In the genomic region with DNA sequence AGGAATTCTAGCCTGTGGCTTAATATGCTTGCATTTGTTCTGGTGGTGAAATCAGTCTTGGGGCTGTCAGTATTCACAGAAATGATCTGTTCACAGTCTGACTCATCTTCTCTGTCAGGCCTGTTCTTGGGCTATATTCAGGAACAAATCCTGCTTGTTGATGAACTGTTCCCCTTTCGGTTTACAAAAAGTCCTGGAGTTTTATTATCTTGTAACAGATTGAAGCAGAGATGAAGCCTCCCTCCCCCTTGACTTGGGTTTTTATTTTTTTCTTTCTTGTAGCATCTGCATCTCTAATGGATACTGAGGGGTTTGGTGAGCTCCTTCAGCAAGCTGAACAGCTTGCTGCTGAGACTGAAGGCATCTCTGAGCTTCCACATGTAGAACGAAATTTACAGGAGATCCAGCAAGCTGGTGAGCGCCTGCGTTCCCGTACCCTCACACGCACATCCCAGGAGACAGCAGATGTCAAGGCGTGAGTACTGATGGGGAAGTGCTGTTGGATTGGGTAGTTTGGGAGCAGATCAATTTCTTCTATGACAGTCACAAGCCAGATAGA, we compare ENCODE assay signal across 25 mouse cellular contexts. TPM values are rescaled to one million over a fixed set of nuclear protein-coding genes. Genes with fewer than 3 reads are reported as not detected.
DNase-seq lines count a peak whose midpoint lies in the region; ATAC-seq and TF ChIP-seq lines count a peak whose summit lies in the region.
"Had no signal": no experiment of that assay in that cellular context is flagged by ENCODE, and none has a peak within 500 bp of the region (broad histone marks: within the 10 kb centered on the region; RNA-seq: fewer than 3 reads in every experiment).

No protein-coding gene starts in this region.

- no peaks in the 10 kb centered on the region for H3K27me3 ChIP-seq in midbrain, embryonic 13.5 days
- H3K27me3 ChIP-seq: heart, embryonic 15.5 days; kidney, embryonic 15.5 days; limb, embryonic 12.5 days; liver, embryonic 12.5 days; neural tube, embryonic 12.5 days; Patski; stomach, embryonic 15.5 days had no signal

- H3K9me3 ChIP-seq in midbrain, embryonic 13.5 days = no peaks in the 10 kb centered on the region
- H3K9me3 ChIP-seq: embryonic facial prominence, embryonic 10.5 days; heart, embryonic 15.5 days; kidney, embryonic 15.5 days; limb, embryonic 12.5 days; liver, embryonic 12.5 days; midbrain, embryonic 10.5 days; neural tube, embryonic 12.5 days; stomach, embryonic 15.5 days had no signal

- no peaks in the 10 kb centered on the region for H3K4me1 ChIP-seq in midbrain, embryonic 13.5 days (replicated peaks)
- H3K4me1 ChIP-seq: embryonic facial prominence, embryonic 10.5 days; heart, embryonic 15.5 days; kidney, embryonic 15.5 days; limb, embryonic 12.5 days; liver, embryonic 12.5 days; midbrain, embryonic 10.5 days; neural tube, embryonic 12.5 days; stomach, embryonic 15.5 days had no signal

- H3K36me3 ChIP-seq in midbrain, embryonic 13.5 days = peaks cover 20% of the 10 kb centered on the region
- H3K36me3 ChIP-seq: stomach, embryonic 15.5 days had no signal

- TF ChIP-seq CTCF in left cerebral cortex, adult 2 months (IDR thresholded peaks at IDR 0.05) = no peak

- WGBS in midbrain, embryonic 13.5 days = 95% methylated on average over 7 of the region's 7 CpGs

- no peak overlapping the region for H3K9ac ChIP-seq in midbrain, embryonic 13.5 days (replicated peaks)
- H3K9ac ChIP-seq: heart, embryonic 15.5 days; kidney, embryonic 15.5 days; limb, embryonic 12.5 days; liver, embryonic 12.5 days; neural tube, embryonic 12.5 days; stomach, embryonic 15.5 days had no signal

- no peak for DNase-seq in left cerebral cortex, adult 2 months (ENCODE audit: extremely low spot score in 1 of 2, low spot score in 2 of 2)
- no peak for DNase-seq in left cerebral cortex, adult 11 months (ENCODE audit: low spot score)
- DNase-seq in 3T3-L1 (ENCODE audit: low read depth, low spot score) (peak; percentile 70), NIH3T3 (ENCODE audit: low read depth) (peak; percentile 74)
- DNase-seq in layer of hippocampus, adult 9-11 months = peak; percentile 71
- DNase-seq: adrenal gland, postnatal 14 days; cerebellum, adult 18-20 months; gastrocnemius, postnatal 25 days; lung, adult 2 months; thymus, postnatal 14 days had no signal

- no peak for ATAC-seq in erythroid progenitor cell, adult 5-6 weeks (replicated peaks; ENCODE audit: low FRiP score, poor library complexity, severe bottlenecking)
- ATAC-seq in midbrain, embryonic 13.5 days = no peak
- ATAC-seq: forebrain, embryonic 14.5 days; hindbrain, postnatal 0 days; intestine, postnatal 0 days; liver, embryonic 12.5 days; Patski had no signal

- no peak overlapping the region; the same call in 1 of the 2 replicates for H3K4me3 ChIP-seq in left cerebral cortex, adult 2 months
- no peak overlapping the region for H3K4me3 ChIP-seq in midbrain, embryonic 13.5 days (replicated peaks)
- H3K4me3 ChIP-seq: embryonic facial prominence, embryonic 10.5 days; heart, embryonic 15.5 days; kidney, embryonic 15.5 days; limb, embryonic 12.5 days; liver, embryonic 12.5 days; midbrain, embryonic 10.5 days; neural tube, embryonic 12.5 days; stomach, embryonic 15.5 days had no signal

- intact Hi-C loops in left cerebral cortex, adult 2 months (cut with DNase I) = no loop called here

- no peak overlapping the region for H3K4me2 ChIP-seq in midbrain, embryonic 13.5 days (replicated peaks)
- H3K4me2 ChIP-seq: heart, embryonic 15.5 days; kidney, embryonic 15.5 days; limb, embryonic 12.5 days; liver, embryonic 12.5 days; neural tube, embryonic 12.5 days; stomach, embryonic 15.5 days had no signal

- peak overlapping the region; percentile 82 for H3K27ac ChIP-seq in left cerebral cortex, adult 2 months
- no peak overlapping the region for H3K27ac ChIP-seq in midbrain, embryonic 13.5 days
- H3K27ac ChIP-seq: embryonic facial prominence, embryonic 10.5 days; heart, embryonic 15.5 days; hindbrain, postnatal 0 days; kidney, embryonic 15.5 days; limb, embryonic 12.5 days; liver, embryonic 12.5 days; midbrain, embryonic 10.5 days; neural tube, embryonic 12.5 days; stomach, embryonic 15.5 days had no signal

RNA-seq across cellular contexts. Expression of gene Nup93, which starts 13.1 kb away (rescaled TPM):
- total RNA-seq in left cerebral cortex, adult 2 months (2021) = 10 to 100 TPM; 48.7 to 51.4 TPM
- 21.8 and 22.7 TPM in 2 replicates for total RNA-seq in erythroid progenitor cell, adult 5-6 weeks (2015; ENCODE audit: low replicate concordance)
- 10.3 and 20.4 TPM in 2 replicates for total RNA-seq in erythroid progenitor cell, adult 5-6 weeks (2017; ENCODE audit: low replicate concordance)
- 76.0 and 77.7 TPM in 2 replicates for polyA plus RNA-seq in midbrain, embryonic 13.5 days (2015; fragmentation: Nextera tagmentation; extraction: Ambion mirVana)

RNA-seq across cellular contexts. Expression of gene Mt1, which starts 48.6 kb away (rescaled TPM):
- total RNA-seq in left cerebral cortex, adult 2 months (2021) = 100 to 1,000 TPM; 490 to 507 TPM
- total RNA-seq in erythroid progenitor cell, adult 5-6 weeks (2015; ENCODE audit: low replicate concordance) = 62.5 and 80.4 TPM in 2 replicates
- total RNA-seq in erythroid progenitor cell, adult 5-6 weeks (2017; ENCODE audit: low replicate concordance) = 18.0 and 24.4 TPM in 2 replicates
- 21.5 and 30.3 TPM in 2 replicates for polyA plus RNA-seq in midbrain, embryonic 13.5 days (2015; fragmentation: Nextera tagmentation; extraction: Ambion mirVana)

RNA-seq across cellular contexts. Expression of gene Mt2, which starts 55.0 kb away (rescaled TPM):
- 100 to 1,000 TPM; 384 to 423 TPM for total RNA-seq in left cerebral cortex, adult 2 months (2021)
- total RNA-seq in erythroid progenitor cell, adult 5-6 weeks (2015; ENCODE audit: low replicate concordance) = 24.5 and 44.4 TPM in 2 replicates
- total RNA-seq in erythroid progenitor cell, adult 5-6 weeks (2017; ENCODE audit: low replicate concordance) = 11.6 TPM in 1 of 2 replicates, not detected in the other
- 6.1 and 9.4 TPM in 2 replicates for polyA plus RNA-seq in midbrain, embryonic 13.5 days (2015; fragmentation: Nextera tagmentation; extraction: Ambion mirVana)
- total RNA-seq: monocyte, adult 5-6 weeks had no signal

Comparison
In these comparisons a context has a peak if more than half of its experiments do, and no peak if none do; other contexts are left out.
1. DNase-seq: peak in 3T3-L1 (single experiment), NIH3T3 (single experiment) and layer of hippocampus, adult 9-11 months (single experiment); none in left cerebral cortex, adult 2 months (0 of 2) and left cerebral cortex, adult 11 months (single experiment).
2. RNA of gene Mt1, which starts 48.6 kb away (total RNA-seq): 490 to 507 TPM in left cerebral cortex, adult 2 months; 18.0 to 80.4 TPM in erythroid progenitor cell, adult 5-6 weeks; every median in the first group is over 4 times any median in the second.
3. RNA of gene Mt2, which starts 55.0 kb away (total RNA-seq): 384 to 423 TPM in left cerebral cortex, adult 2 months; 11.6 to 44.4 TPM in erythroid progenitor cell, adult 5-6 weeks; every median in the first group is over 4 times any median in the second.